Mouse (Mus musculus) regulatory T cell (primary cell): ENCODE measurements at regions not wholly inside any gene's neighbourhood (a gene's known extent, or its start where the extent isn't known, plus 50 kb on each side); places are given as distances from the start of the nearest gene placed in this dataset.

Experiments used
- in situ Hi-C: fragments of 300-600 bp; cut with MboI, MseI; formaldehyde crosslinking; loops from one replicate; pipeline ENCODE4 v1.15.1; 2025; ENCODE audit warnings: high pct_unique_total_duplicates

- in situ Hi-C loops: no loop called here
Measured at GRCm38 (mm10) chr12:51128274-51128673, 219.6 kb upstream of the G2e3 start.

DNA sequence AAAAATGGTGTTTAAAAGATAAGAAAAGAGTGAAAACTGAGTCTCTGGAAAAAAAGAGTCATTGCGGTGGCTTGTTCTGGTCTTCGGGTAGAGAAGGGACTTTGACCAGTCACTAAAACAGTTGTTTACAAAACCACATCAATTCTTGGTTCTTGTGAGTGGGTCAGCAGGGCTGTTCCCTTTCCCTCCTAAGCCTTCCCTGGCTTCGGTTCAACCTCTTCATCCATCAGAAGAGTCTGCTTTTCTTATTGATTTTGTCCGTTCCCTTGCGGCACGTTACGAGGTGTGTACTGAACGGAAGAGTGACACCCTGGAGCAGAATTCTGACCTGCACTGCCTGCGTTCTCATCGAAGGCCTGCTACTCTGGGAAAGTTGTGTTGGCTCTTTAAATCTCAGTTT, 229.1 kb upstream of the G2e3 start:
- in situ Hi-C loops: no loop called here

DNA sequence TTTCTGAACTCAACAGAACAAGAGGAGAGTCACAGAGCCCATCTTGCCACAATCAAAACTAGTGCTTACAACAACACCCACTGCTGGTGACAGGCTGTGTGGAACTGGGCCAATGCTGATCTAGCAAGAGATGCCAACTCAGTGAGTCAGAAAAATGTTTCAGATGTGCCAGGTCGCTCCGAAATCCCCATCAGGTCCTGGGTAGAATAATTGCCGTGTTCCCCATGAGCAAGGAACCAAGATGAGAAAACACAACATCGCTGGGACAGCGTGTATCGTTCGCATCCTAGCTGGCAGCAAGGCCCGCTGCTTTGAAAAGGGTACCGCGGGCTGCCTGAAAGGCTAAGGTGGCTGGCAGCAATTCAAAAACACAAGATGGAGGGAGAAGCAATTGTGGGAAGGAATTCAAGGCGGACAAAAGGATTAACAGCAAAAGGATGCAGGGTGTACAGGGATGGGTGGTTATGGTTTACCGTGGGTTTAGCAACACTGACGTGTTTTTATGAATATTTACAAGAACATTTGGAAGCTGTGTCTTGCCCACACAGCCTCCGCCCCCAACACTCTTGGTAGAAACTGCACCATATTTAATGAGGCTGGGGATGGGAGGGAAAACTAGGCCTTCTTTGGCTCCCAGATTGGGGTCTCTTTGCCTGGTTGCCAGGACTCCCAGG, 229.7 kb upstream of the G2e3 start:
- in situ Hi-C loops: no loop called here

- in situ Hi-C loops: no loop called here
Measured at GRCm38 (mm10) chr12:51117436-51118020, 230.3 kb upstream of the G2e3 start.

GRCm38 (mm10) chr12:51111811-51112210, 236.1 kb upstream of the G2e3 start:
- in situ Hi-C loops: no loop called here

GRCm38 (mm10) chr12:51108044-51108443, 239.8 kb upstream of the G2e3 start:
- in situ Hi-C loops: no loop called here

- in situ Hi-C loops: no loop called here
Measured at GRCm38 (mm10) chr12:51103541-51104042, 244.3 kb upstream of the G2e3 start.

DNA sequence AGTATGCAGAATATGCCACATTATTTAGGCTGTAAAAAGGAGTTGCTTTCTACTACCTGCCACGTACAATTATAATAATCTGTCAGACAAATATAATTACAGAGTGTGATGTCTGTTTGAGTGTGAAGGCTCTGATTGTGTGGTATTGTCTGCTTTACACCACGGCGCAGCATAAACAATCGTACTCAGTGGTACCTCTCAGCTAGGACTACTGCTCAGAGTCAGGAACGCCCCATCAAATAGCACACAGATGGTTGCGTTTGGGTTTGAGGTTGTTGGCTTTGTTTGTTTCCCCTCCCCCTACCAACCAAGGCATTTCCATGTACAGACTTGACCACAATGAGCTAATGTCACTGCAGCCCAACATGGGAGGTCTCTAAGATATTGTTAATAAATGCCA, 246.2 kb upstream of the G2e3 start:
- in situ Hi-C loops: no loop called here

DNA sequence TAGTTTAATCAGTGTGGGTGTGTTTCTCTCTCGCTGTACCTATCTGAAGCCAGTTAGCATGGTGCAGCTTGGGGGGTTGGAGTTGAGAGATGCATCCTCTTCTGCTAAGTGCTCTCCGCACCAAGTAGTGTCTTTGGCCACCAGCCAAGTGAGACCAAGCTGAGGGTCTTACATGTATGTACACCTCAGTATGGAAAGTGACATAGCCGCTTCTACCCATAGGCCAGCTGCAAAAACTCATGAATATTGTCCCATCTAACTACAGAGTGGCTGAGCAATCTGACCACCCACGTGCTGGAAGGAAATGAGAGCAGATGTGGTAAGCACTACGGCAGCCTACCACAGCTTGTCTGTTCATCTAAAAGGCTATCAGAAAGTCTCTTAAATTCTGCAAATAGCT, 247.0 kb upstream of the G2e3 start:
- in situ Hi-C loops: no loop called here

GRCm38 (mm10) chr12:51095974-51096373, 251.9 kb upstream of the G2e3 start:
- in situ Hi-C loops: no loop called here

- in situ Hi-C loops: no loop called here
Measured at GRCm38 (mm10) chr12:51089324-51089723, 258.5 kb upstream of the G2e3 start.

DNA sequence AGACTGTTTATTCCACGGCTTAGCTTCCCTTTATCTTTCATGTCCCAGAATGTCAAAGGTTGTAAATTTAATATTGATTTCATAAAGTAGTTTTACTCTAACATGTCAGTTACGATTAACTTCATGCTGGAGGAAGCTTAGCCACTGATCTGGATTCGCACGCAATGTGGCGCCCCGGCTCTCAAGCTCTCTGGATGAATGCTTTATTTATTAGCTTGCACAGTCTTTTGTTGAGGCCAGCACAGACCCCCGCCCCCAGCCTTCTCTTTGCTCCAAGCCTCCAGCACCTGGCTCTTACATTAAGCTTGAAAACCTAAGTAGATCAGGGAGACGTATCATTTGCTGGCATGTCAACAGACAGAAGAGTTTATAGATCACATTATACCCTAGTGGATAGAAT, 266.1 kb upstream of the G2e3 start:
- in situ Hi-C loops: no loop called here

DNA sequence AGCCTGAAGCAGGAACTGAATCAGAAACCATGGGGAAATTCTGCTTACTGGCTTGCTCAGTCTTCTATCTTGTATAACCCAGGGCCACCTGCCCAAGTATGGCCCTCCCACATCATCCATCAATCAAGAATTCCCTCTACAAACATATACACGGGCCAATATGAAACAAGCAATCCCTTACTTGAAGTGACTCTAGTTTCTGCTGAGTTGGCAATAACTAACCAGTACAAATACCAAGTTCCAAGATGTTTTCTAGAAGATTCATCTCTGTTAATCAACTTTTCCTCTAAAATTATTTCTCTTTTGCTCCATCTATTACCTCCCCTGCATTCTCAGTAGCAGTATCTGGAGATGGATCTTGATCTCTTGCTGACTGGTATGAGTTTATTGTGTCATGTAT, 274.4 kb upstream of the G2e3 start:
- in situ Hi-C loops: no loop called here

- in situ Hi-C loops: no loop called here
Measured at GRCm38 (mm10) chr12:51060931-51061330, 286.9 kb upstream of the G2e3 start.

GRCm38 (mm10) chr12:51058569-51058968, 289.3 kb upstream of the G2e3 start:
- in situ Hi-C loops: no loop called here

DNA sequence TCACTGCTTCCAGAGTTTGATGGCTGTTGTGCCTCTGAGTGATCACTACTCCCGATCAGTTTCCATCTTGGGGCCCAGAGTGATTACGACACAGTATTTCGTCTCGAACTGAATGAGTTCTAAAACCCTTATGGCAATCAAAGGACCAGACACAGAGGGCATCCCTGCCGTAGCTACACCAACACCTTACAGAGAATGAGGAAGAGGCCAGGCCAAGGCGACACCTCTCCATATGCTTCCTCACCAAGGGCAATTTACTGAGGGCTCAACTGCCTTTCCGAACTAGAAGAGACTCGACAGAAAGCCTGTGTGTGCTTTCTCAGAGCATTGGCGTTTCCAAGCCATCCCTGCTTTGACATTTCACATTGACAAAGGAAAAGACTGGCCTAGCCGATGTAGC, 289.8 kb upstream of the G2e3 start:
- in situ Hi-C loops: no loop called here

GRCm38 (mm10) chr12:51047116-51047515, 300.7 kb upstream of the G2e3 start:
- in situ Hi-C loops: no loop called here

- in situ Hi-C loops: no loop called here
Measured at GRCm38 (mm10) chr12:51045437-51045836, 302.4 kb upstream of the G2e3 start.

GRCm38 (mm10) chr12:51045020-51045419, 302.8 kb upstream of the G2e3 start:
- in situ Hi-C loops: no loop called here

GRCm38 (mm10) chr12:51032193-51032592, 315.7 kb upstream of the G2e3 start:
- in situ Hi-C loops: no loop called here

GRCm38 (mm10) chr12:51028601-51029174, 319.2 kb upstream of the G2e3 start:
- in situ Hi-C loops: no loop called here

GRCm38 (mm10) chr12:51026046-51026445, 321.8 kb upstream of the G2e3 start:
- in situ Hi-C loops: no loop called here

DNA sequence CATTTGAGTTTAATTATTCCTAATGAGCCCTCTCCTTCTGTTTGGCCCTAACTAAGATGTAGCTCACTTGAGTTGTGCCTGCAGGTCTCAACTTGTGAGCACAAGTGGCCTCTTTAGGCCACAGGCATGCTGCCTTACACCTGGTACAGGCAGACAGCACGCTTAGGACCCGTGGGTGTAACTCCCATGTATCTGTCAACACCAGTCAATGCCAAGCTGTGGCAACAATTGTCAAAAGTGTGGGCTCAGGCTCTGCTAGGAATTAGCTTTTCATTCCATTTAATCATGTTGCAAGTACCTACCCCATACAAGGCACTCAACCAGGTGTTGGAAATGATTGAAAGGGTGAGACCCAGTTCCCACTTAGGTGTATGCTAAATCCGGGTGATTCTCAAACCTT, 322.3 kb upstream of the G2e3 start:
- in situ Hi-C loops: no loop called here
